Mouse (Mus musculus): Measurements from ENCODE around the gene Gm10392. TPM values are rescaled to one million over a fixed set of nuclear protein-coding genes. Genes with fewer than 3 reads are reported as not detected.
A peak's percentile ranks its signal among the peaks of the same experiment; 100 is the strongest.

Gm10392 gene
- polyA plus RNA-seq, 1 experiment = 3.2 TPM

GRCm38 (mm10) chr11:77508068-77509021, 10.7 kb downstream of the Gm10392 start:
- H3K36me3 ChIP-seq (ENCODE audit: control insufficient read depth, insufficient read depth, low read length) = peaks cover 20% of the 10 kb centered on the region
- H3K27ac ChIP-seq (ENCODE audit: control insufficient read depth, insufficient read depth, low read length) = no peak overlapping the region
- TF ChIP-seq CTCF (IDR thresholded peaks at IDR 0.05; ENCODE audit: borderline replicate concordance, control insufficient read depth, extremely low read depth, insufficient read depth, low read length, poor library complexity) (peak; percentile 100), POLR2A (IDR thresholded peaks at IDR 0.05; ENCODE audit: control insufficient read depth, extremely low read depth, insufficient read depth, low read length, poor library complexity) (0 out of 2 replicates have a peak, but pooled peaks have one; percentile 12)
- H3K4me1 ChIP-seq (replicated peaks; ENCODE audit: control insufficient read depth, insufficient read depth, low read length) = peaks cover 11% of the 10 kb centered on the region
- peak; percentile 88 for DNase-seq
- H3K27me3 ChIP-seq (ENCODE audit: control insufficient read depth, insufficient read depth, low read length) = no peaks in the 10 kb centered on the region
- 33% methylated on average over 49 of the region's 49 CpGs for WGBS
- peak overlapping the region; percentile 33 for H3K4me3 ChIP-seq (ENCODE audit: control insufficient read depth, insufficient read depth, low read length)

GRCm38 (mm10) chr11:77507426-77507825, 11.6 kb downstream of the Gm10392 start:
- Histone ChIP-seq H3K4me3 (ENCODE audit: control insufficient read depth, insufficient read depth, low read length) (no peak overlapping the region), H3K27me3 (ENCODE audit: control insufficient read depth, insufficient read depth, low read length) (no peaks in the 10 kb centered on the region), H3K27ac (ENCODE audit: control insufficient read depth, insufficient read depth, low read length) (no peak overlapping the region), H3K36me3 (ENCODE audit: control insufficient read depth, insufficient read depth, low read length) (peaks cover 28% of the 10 kb centered on the region), H3K4me1 (replicated peaks; ENCODE audit: control insufficient read depth, insufficient read depth, low read length) (peaks cover 7% of the 10 kb centered on the region)
- no peak for TF ChIP-seq POLR2A (IDR thresholded peaks at IDR 0.05; ENCODE audit: control insufficient read depth, extremely low read depth, insufficient read depth, low read length, poor library complexity)
- no peak for TF ChIP-seq CTCF (IDR thresholded peaks at IDR 0.05; ENCODE audit: borderline replicate concordance, control insufficient read depth, extremely low read depth, insufficient read depth, low read length, poor library complexity)
- WGBS = 71% methylated on average over 4 of the region's 4 CpGs
- no peak for DNase-seq

GRCm38 (mm10) chr11:77506941-77507340, 12.1 kb downstream of the Gm10392 start:
- Histone ChIP-seq H3K27ac (ENCODE audit: control insufficient read depth, insufficient read depth, low read length) (no peak overlapping the region), H3K27me3 (ENCODE audit: control insufficient read depth, insufficient read depth, low read length) (no peaks in the 10 kb centered on the region), H3K4me1 (replicated peaks; ENCODE audit: control insufficient read depth, insufficient read depth, low read length) (peaks cover 6% of the 10 kb centered on the region), H3K4me3 (ENCODE audit: control insufficient read depth, insufficient read depth, low read length) (no peak overlapping the region), H3K36me3 (ENCODE audit: control insufficient read depth, insufficient read depth, low read length) (peaks cover 28% of the 10 kb centered on the region)
- no peak for DNase-seq
- TF ChIP-seq POLR2A (IDR thresholded peaks at IDR 0.05; ENCODE audit: control insufficient read depth, extremely low read depth, insufficient read depth, low read length, poor library complexity) (no peak), CTCF (IDR thresholded peaks at IDR 0.05; ENCODE audit: borderline replicate concordance, control insufficient read depth, extremely low read depth, insufficient read depth, low read length, poor library complexity) (no peak)
- 94% methylated on average over 6 of the region's 6 CpGs for WGBS

GRCm38 (mm10) chr11:77506273-77506672, 12.7 kb downstream of the Gm10392 start:
- peaks cover 28% of the 10 kb centered on the region for H3K36me3 ChIP-seq (ENCODE audit: control insufficient read depth, insufficient read depth, low read length)
- WGBS = 96% methylated on average over 14 of the region's 14 CpGs
- DNase-seq = no peak

GRCm38 (mm10) chr11:77505291-77505980, 13.6 kb downstream of the Gm10392 start:
- H3K4me1 ChIP-seq (replicated peaks; ENCODE audit: control insufficient read depth, insufficient read depth, low read length) = peaks cover 6% of the 10 kb centered on the region
- 95% methylated on average over 22 of the region's 22 CpGs for WGBS
- H3K27ac ChIP-seq (ENCODE audit: control insufficient read depth, insufficient read depth, low read length) = no peak overlapping the region
- H3K36me3 ChIP-seq (ENCODE audit: control insufficient read depth, insufficient read depth, low read length) = peaks cover 28% of the 10 kb centered on the region
- H3K27me3 ChIP-seq (ENCODE audit: control insufficient read depth, insufficient read depth, low read length) = no peaks in the 10 kb centered on the region
- no peak overlapping the region for H3K4me3 ChIP-seq (ENCODE audit: control insufficient read depth, insufficient read depth, low read length)
- no peak for DNase-seq
- TF ChIP-seq CTCF (IDR thresholded peaks at IDR 0.05; ENCODE audit: borderline replicate concordance, control insufficient read depth, extremely low read depth, insufficient read depth, low read length, poor library complexity) (no peak), POLR2A (IDR thresholded peaks at IDR 0.05; ENCODE audit: control insufficient read depth, extremely low read depth, insufficient read depth, low read length, poor library complexity) (no peak)

More at GRCm38 (mm10) chr11:77506273-77506672, 12.7 kb downstream of the Gm10392 start:
- no peaks in the 10 kb centered on the region for H3K27me3 ChIP-seq (ENCODE audit: control insufficient read depth, insufficient read depth, low read length)
- no peak overlapping the region for H3K27ac ChIP-seq (ENCODE audit: control insufficient read depth, insufficient read depth, low read length)
- no peak overlapping the region for H3K4me3 ChIP-seq (ENCODE audit: control insufficient read depth, insufficient read depth, low read length)
- TF ChIP-seq CTCF (IDR thresholded peaks at IDR 0.05; ENCODE audit: borderline replicate concordance, control insufficient read depth, extremely low read depth, insufficient read depth, low read length, poor library complexity) = no peak
- TF ChIP-seq POLR2A (IDR thresholded peaks at IDR 0.05; ENCODE audit: control insufficient read depth, extremely low read depth, insufficient read depth, low read length, poor library complexity) = no peak
- H3K4me1 ChIP-seq (replicated peaks; ENCODE audit: control insufficient read depth, insufficient read depth, low read length) = peaks cover 6% of the 10 kb centered on the region

GRCm38 (mm10) chr11:77504377-77504776, 14.6 kb downstream of the Gm10392 start:
- Histone ChIP-seq H3K27ac (ENCODE audit: control insufficient read depth, insufficient read depth, low read length) (no peak overlapping the region), H3K36me3 (ENCODE audit: control insufficient read depth, insufficient read depth, low read length) (peaks cover 28% of the 10 kb centered on the region), H3K4me1 (replicated peaks; ENCODE audit: control insufficient read depth, insufficient read depth, low read length) (peaks cover 6% of the 10 kb centered on the region), H3K4me3 (ENCODE audit: control insufficient read depth, insufficient read depth, low read length) (no peak overlapping the region), H3K27me3 (ENCODE audit: control insufficient read depth, insufficient read depth, low read length) (no peaks in the 10 kb centered on the region)
- TF ChIP-seq POLR2A (IDR thresholded peaks at IDR 0.05; ENCODE audit: control insufficient read depth, extremely low read depth, insufficient read depth, low read length, poor library complexity) (no peak), CTCF (IDR thresholded peaks at IDR 0.05; ENCODE audit: borderline replicate concordance, control insufficient read depth, extremely low read depth, insufficient read depth, low read length, poor library complexity) (no peak)
- WGBS = 98% methylated on average over 19 of the region's 19 CpGs
- no peak for DNase-seq
